Mouse (Mus musculus): Measurements from ENCODE around the gene Sec24d.

Sec24d gene

GRCm38 (mm10) chr3:123397562-123398481 is 130.6 kb downstream of the Sec24d start:
- no peak for DNase-seq (ENCODE audit: low spot score in 2 of 2)

GRCm38 (mm10) chr3:123404945-123405344 is 137.7 kb downstream of the Sec24d start:
- DNase-seq (ENCODE audit: low spot score in 2 of 2) = no peak

- DNase-seq (ENCODE audit: low spot score in 2 of 2) = no peak
These were observed 144.7 kb downstream of the Sec24d start for GRCm38 (mm10) chr3:123411821-123412578.

GRCm38 (mm10) chr3:123413173-123413572 is 145.9 kb downstream of the Sec24d start:
- DNase-seq (ENCODE audit: low spot score in 2 of 2) = no peak
